Mouse (Mus musculus): ENCODE data around the gene Actl6a. TPM values are rescaled to one million over a fixed set of nuclear protein-coding genes. Genes with fewer than 3 reads are reported as not detected.
"Not testable (repeated sequence)": the region's sequence is repeated elsewhere in the genome, so short reads cannot be mapped to it uniquely, and the experiment has no call there.

Actl6a gene
- polyA plus RNA-seq, 1 experiment from 2014 or later, result 126 TPM

- Histone ChIP-seq H3K27me3 (no peaks in the 10 kb centered on the region), H3K4me1 (no peaks in the 10 kb centered on the region), H3K36me3 (no peaks in the 10 kb centered on the region), H3K9ac (replicated peaks) (no peak overlapping the region), H3K27ac (replicated peaks) (no peak overlapping the region), H3K4me3 (no peak overlapping the region), H3K4me2 (replicated peaks) (no peak overlapping the region), H3K9me3 (no peaks in the 10 kb centered on the region)
- WGBS, result 32% methylated on average over 7 of the region's 7 CpGs
- ATAC-seq (replicated peaks), result peak; percentile 91
Observed at GRCm38 (mm10) chr3:32698228-32698863, 7.8 kb upstream of the Actl6a start.

DNA sequence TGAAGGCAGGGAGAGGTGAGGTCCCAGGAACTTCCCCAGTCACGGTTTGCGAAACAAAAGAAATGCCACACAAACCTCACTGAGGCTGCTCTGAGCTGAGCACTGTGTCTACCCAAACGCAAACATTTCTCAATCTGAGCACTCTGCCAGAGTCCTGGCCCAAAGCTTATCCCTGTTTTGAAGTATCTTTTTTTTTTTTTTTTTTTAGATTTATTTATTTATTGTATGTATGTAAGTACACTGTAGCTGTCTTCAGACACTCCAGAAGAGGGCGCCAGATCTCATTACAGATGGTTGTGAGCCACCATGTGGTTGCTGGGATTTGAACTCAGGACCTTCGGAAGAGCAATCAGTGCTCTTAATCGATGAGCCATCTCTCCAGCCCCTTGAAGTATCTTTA lies 2.1 kb upstream of the Actl6a start:
- not testable (repeated sequence) for H3K9ac ChIP-seq (replicated peaks); ATAC-seq (replicated peaks); H3K4me2 ChIP-seq (replicated peaks); H3K4me3 ChIP-seq; H3K9me3 ChIP-seq; H3K36me3 ChIP-seq; H3K27me3 ChIP-seq; H3K27ac ChIP-seq (replicated peaks); H3K4me1 ChIP-seq
- WGBS, result 95% methylated on average over 6 of the region's 6 CpGs

DNA sequence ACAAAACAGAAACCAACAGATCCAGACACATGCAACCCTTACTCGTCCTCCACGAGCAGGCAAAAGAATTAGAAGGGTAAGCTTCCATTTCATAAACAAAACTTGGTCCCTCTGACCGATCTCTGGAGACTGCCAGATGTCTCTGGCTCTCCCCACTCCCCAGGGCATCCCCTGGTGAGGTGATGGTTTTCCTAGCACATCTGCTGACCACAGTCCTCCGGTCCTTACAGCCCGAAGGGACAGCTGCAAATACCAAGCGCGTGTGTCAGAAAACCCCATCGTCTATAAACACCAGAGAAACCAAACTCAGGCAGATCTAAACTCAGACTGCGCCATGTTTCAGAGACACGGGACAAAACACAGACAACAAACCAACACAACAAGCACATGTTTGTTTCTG lies 1.5 kb upstream of the Actl6a start:
- ATAC-seq (replicated peaks); H3K4me2 ChIP-seq (replicated peaks); H3K27ac ChIP-seq (replicated peaks); H3K27me3 ChIP-seq; H3K36me3 ChIP-seq; H3K4me3 ChIP-seq; H3K4me1 ChIP-seq; H3K9ac ChIP-seq (replicated peaks); H3K9me3 ChIP-seq: not testable (repeated sequence)
- 95% methylated on average over 10 of the region's 10 CpGs for WGBS

GRCm38 (mm10) chr3:32708052-32708367 lies 1.9 kb downstream of the Actl6a start:
- WGBS, result 3% methylated on average over 4 of the region's 4 CpGs
- H3K27me3 ChIP-seq, result no peaks in the 10 kb centered on the region
- ATAC-seq (replicated peaks), result no peak
- H3K4me3 ChIP-seq, result peak overlapping the region; percentile 91
- H3K4me2 ChIP-seq (replicated peaks), result peak overlapping the region; percentile 39
- no peak overlapping the region; the same call in 1 of the 2 replicates for H3K9ac ChIP-seq (replicated peaks)
- H3K4me1 ChIP-seq, result peaks cover 16% of the 10 kb centered on the region
- H3K9me3 ChIP-seq, result no peaks in the 10 kb centered on the region
- peak overlapping the region; percentile 92 for H3K27ac ChIP-seq (replicated peaks)
- peaks cover 14% of the 10 kb centered on the region for H3K36me3 ChIP-seq

- peak; percentile 100 for ATAC-seq (replicated peaks)
- no peaks in the 10 kb centered on the region for H3K27me3 ChIP-seq
- peak overlapping the region; percentile 88 for H3K9ac ChIP-seq (replicated peaks)
- H3K4me2 ChIP-seq (replicated peaks), result peak overlapping the region; percentile 77
- peak overlapping the region; percentile 92 for H3K27ac ChIP-seq (replicated peaks)
- H3K4me3 ChIP-seq, result peak overlapping the region; percentile 91
- H3K4me1 ChIP-seq, result peaks cover 16% of the 10 kb centered on the region
- H3K9me3 ChIP-seq, result no peaks in the 10 kb centered on the region
- peaks cover 20% of the 10 kb centered on the region for H3K36me3 ChIP-seq
- under 1% methylated on average over 81 of the region's 90 CpGs for WGBS
Observed at GRCm38 (mm10) chr3:32708368-32709231, 2.5 kb downstream of the Actl6a start.

GRCm38 (mm10) chr3:32709388-32709787 lies 3.3 kb downstream of the Actl6a start:
- Histone ChIP-seq H3K27ac (replicated peaks) (peak overlapping the region; percentile 92; the same call in 1 of the 2 replicates), H3K4me3 (peak overlapping the region; percentile 91), H3K9me3 (no peaks in the 10 kb centered on the region), H3K27me3 (no peaks in the 10 kb centered on the region), H3K4me2 (replicated peaks) (peak overlapping the region; percentile 77), H3K9ac (replicated peaks) (peak overlapping the region; percentile 88), H3K4me1 (peaks cover 16% of the 10 kb centered on the region), H3K36me3 (peaks cover 28% of the 10 kb centered on the region)
- WGBS, result 7% methylated on average over 9 of the region's 9 CpGs
- no peak for ATAC-seq (replicated peaks)

GRCm38 (mm10) chr3:32713711-32714110 lies 7.6 kb downstream of the Actl6a start:
- H3K4me3 ChIP-seq, result no peak overlapping the region
- H3K27me3 ChIP-seq, result no peaks in the 10 kb centered on the region
- no peak overlapping the region for H3K4me2 ChIP-seq (replicated peaks)
- WGBS, result 90% methylated on average over 3 of the region's 3 CpGs
- no peak overlapping the region for H3K9ac ChIP-seq (replicated peaks)
- H3K27ac ChIP-seq (replicated peaks), result no peak overlapping the region
- ATAC-seq (replicated peaks), result no peak
- peaks cover 16% of the 10 kb centered on the region for H3K4me1 ChIP-seq
- no peaks in the 10 kb centered on the region for H3K9me3 ChIP-seq
- peaks cover 69% of the 10 kb centered on the region for H3K36me3 ChIP-seq

- not testable (repeated sequence) for H3K9me3 ChIP-seq; H3K4me3 ChIP-seq; H3K4me2 ChIP-seq (replicated peaks); H3K27me3 ChIP-seq; ATAC-seq (replicated peaks); H3K9ac ChIP-seq (replicated peaks); H3K4me1 ChIP-seq; H3K27ac ChIP-seq (replicated peaks)
- 95% methylated on average over 6 of the region's 6 CpGs for WGBS
- H3K36me3 ChIP-seq, result peaks cover 95% of the 10 kb centered on the region
Observed at GRCm38 (mm10) chr3:32717403-32717802, 11.3 kb downstream of the Actl6a start.

GRCm38 (mm10) chr3:32718271-32718670 lies 12.2 kb downstream of the Actl6a start:
- Histone ChIP-seq H3K27me3 (no peaks in the 10 kb centered on the region), H3K9ac (replicated peaks) (no peak overlapping the region), H3K36me3 (peaks cover 95% of the 10 kb centered on the region), H3K4me3 (no peak overlapping the region), H3K9me3 (no peaks in the 10 kb centered on the region), H3K4me2 (replicated peaks) (no peak overlapping the region), H3K27ac (replicated peaks) (no peak overlapping the region), H3K4me1 (no peaks in the 10 kb centered on the region)
- WGBS, result 96% methylated on average over 5 of the region's 5 CpGs
- ATAC-seq (replicated peaks), result no peak

DNA sequence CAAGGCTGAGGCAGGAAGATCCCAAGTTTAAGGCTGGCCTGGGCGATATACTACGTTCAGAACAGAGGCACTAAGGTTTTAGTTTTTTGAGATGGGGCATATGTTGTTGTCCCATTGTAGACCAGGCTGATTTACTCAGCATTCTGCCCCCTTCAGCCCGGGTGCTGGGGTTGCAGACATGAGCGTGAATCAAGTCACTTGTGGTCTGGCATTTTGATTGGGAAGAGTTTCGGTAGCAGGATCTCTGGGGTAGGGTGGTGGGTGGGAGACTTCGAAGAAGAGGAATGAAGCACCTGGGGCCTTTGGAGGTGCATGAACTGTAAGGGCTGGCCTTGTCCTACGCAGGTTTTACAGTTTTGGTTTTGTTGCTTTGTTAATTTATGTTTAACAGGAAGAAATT lies 18.1 kb downstream of the Actl6a start:
- H3K4me1 ChIP-seq, result no peaks in the 10 kb centered on the region
- no peak for ATAC-seq (replicated peaks)
- H3K9ac ChIP-seq (replicated peaks), result no peak overlapping the region
- no peaks in the 10 kb centered on the region for H3K27me3 ChIP-seq
- no peak overlapping the region for H3K4me3 ChIP-seq
- H3K9me3 ChIP-seq, result no peaks in the 10 kb centered on the region
- no peak overlapping the region for H3K4me2 ChIP-seq (replicated peaks)
- 95% methylated on average over 7 of the region's 7 CpGs for WGBS
- H3K36me3 ChIP-seq, result peaks cover 91% of the 10 kb centered on the region
- no peak overlapping the region for H3K27ac ChIP-seq (replicated peaks)

- 89% methylated on average over 5 of the region's 5 CpGs for WGBS
- no peak overlapping the region for H3K27ac ChIP-seq (replicated peaks)
- no peak for ATAC-seq (replicated peaks)
- peaks cover 91% of the 10 kb centered on the region for H3K36me3 ChIP-seq
- no peaks in the 10 kb centered on the region for H3K9me3 ChIP-seq
- H3K4me3 ChIP-seq, result no peak overlapping the region
- no peaks in the 10 kb centered on the region for H3K27me3 ChIP-seq
- no peak overlapping the region for H3K9ac ChIP-seq (replicated peaks)
- H3K4me1 ChIP-seq, result no peaks in the 10 kb centered on the region
- H3K4me2 ChIP-seq (replicated peaks), result no peak overlapping the region
Observed at GRCm38 (mm10) chr3:32725951-32726350, 19.9 kb downstream of the Actl6a start.

GRCm38 (mm10) chr3:32727861-32728260 lies 21.8 kb downstream of the Actl6a start:
- Histone ChIP-seq H3K27me3 (no peaks in the 10 kb centered on the region), H3K27ac (replicated peaks) (no peak overlapping the region), H3K4me1 (no peaks in the 10 kb centered on the region), H3K36me3 (peaks cover 86% of the 10 kb centered on the region), H3K4me3 (no peak overlapping the region), H3K9me3 (no peaks in the 10 kb centered on the region), H3K4me2 (replicated peaks) (no peak overlapping the region), H3K9ac (replicated peaks) (no peak overlapping the region)
- ATAC-seq (replicated peaks), result no peak
- 88% methylated on average over 4 of the region's 4 CpGs for WGBS
